Mouse (Mus musculus): Measurements from ENCODE around the gene Ubxn11.

GRCm38 (mm10) chr4:134123680-134124551 is 21.5 kb downstream of the Ubxn11 start:
- TF ChIP-seq ZNF384 (IDR thresholded peaks at IDR 0.05; ENCODE audit: low read depth, low read length) (no peak), MAFK (IDR thresholded peaks at IDR 0.05; ENCODE audit: insufficient read depth, low read depth, low read length) (no peak)

Data from ES-E14 (cell line).